Mouse (Mus musculus) adrenal gland, postnatal 36 days (tissue): Measurements from ENCODE around the gene Mars. TPM values are rescaled to one million over a fixed set of nuclear protein-coding genes. Genes with fewer than 3 reads are reported as not detected.

ENCODE experiments used
- DNase-seq, 2 experiments: peaks; one replicate each; pipeline ENCODE4 v3.0.0; 2021; ENCODE audit warnings: mixed read lengths in 1 of 2
- total RNA-seq, 2 experiments: library from RNA; stranded (reverse); gene quantifications; 2 replicates each; pipeline ENCODE4 v1.2.3; 2021

The Mars gene
- total RNA-seq, 2 experiments from 2014 or later, result 102 to 123 TPM

- peak; percentile 47 to 73 for DNase-seq
Observed at GRCm38 (mm10) chr10:127262548-127263398, 48.8 kb downstream of the Mars start, which contains the start of gene Kif5a. Gene Kif5a, minus strand, starts transcription at chr10:127263348.

GRCm38 (mm10) chr10:127261706-127262547 is 49.7 kb downstream of the Mars start:
- DNase-seq, result no peak

- DNase-seq, result no peak
Observed at GRCm38 (mm10) chr10:127258489-127258888, 53.1 kb downstream of the Mars start.

- DNase-seq, result no peak
Observed at GRCm38 (mm10) chr10:127257790-127258189, 53.8 kb downstream of the Mars start.

GRCm38 (mm10) chr10:127255625-127256345 is 55.8 kb downstream of the Mars start:
- peak; percentile 76 to 80 for DNase-seq

GRCm38 (mm10) chr10:127250810-127251209 is 60.8 kb downstream of the Mars start:
- no peak for DNase-seq

Other genes starting within 250 kb of the Mars start
- gene Cdk4, start 248.3 kb downstream of the Mars start, total RNA-seq, result 100 to 1,000 TPM; 213 to 225 TPM
- gene Tspan31, start 241.5 kb downstream of the Mars start, total RNA-seq, result 100 to 1,000 TPM; 106 to 118 TPM
- 1 to 10 TPM; 2.2 to 3.4 TPM for gene Agap2, start 236.5 kb downstream of the Mars start, total RNA-seq
- 100 to 1,000 TPM; 120 to 138 TPM for gene Os9, start 190.7 kb downstream of the Mars start, total RNA-seq
- gene B4galnt1, start 146.6 kb downstream of the Mars start, total RNA-seq, result 1 to 10 TPM; 6.3 to 6.8 TPM
- gene Slc26a10, start 131.1 kb downstream of the Mars start, total RNA-seq, result 1 to 10 TPM in 1 of 2 experiments, under 1 TPM in 1; 0.89 to 1.1 TPM
- 10 to 100 TPM; 19.0 to 21.6 TPM for gene Arhgef25, start 121.7 kb downstream of the Mars start, total RNA-seq
- 10 to 100 TPM; 52.4 to 71.7 TPM for gene Dtx3, start 116.1 kb downstream of the Mars start, total RNA-seq
- gene Pip4k2c, start 100.2 kb downstream of the Mars start, total RNA-seq, result 10 to 100 TPM; 39.2 to 48.1 TPM
- 1 to 10 TPM; 6.3 to 7.5 TPM for gene Kif5a, start 48.4 kb downstream of the Mars start, total RNA-seq
- gene Dctn2, start 45.4 kb downstream of the Mars start, total RNA-seq, result 100 to 1,000 TPM; 148 to 190 TPM
- gene Mbd6, start 22.8 kb downstream of the Mars start, total RNA-seq, result 10 to 100 TPM; 42.0 to 45.2 TPM
- gene Arhgap9, start 10.2 kb upstream of the Mars start, total RNA-seq, result 1 to 10 TPM; 1.7 to 2.2 TPM
- 1 to 10 TPM; 2.7 to 4.2 TPM for gene Gli1, start 30.2 kb upstream of the Mars start, total RNA-seq
- gene Inhbe, start 42.6 kb upstream of the Mars start, total RNA-seq, result not detected
- not detected for gene Inhbc, start 58.6 kb upstream of the Mars start, total RNA-seq
- 100 to 1,000 TPM; 115 to 126 TPM for gene R3hdm2, start 68.5 kb upstream of the Mars start, total RNA-seq
- gene Stac3, start 189.9 kb upstream of the Mars start, total RNA-seq, result 1 to 10 TPM; 2.2 to 3.4 TPM
- 10 to 100 TPM; 29.7 to 45.6 TPM for gene Ndufa4l2, start 203.2 kb upstream of the Mars start, total RNA-seq
- 10 to 100 TPM; 46.8 to 47.1 TPM for gene Shmt2, start 210.7 kb upstream of the Mars start, total RNA-seq
- 1 to 10 TPM; 5.0 to 6.3 TPM for gene Nxph4, start 222.8 kb upstream of the Mars start, total RNA-seq